Mouse (Mus musculus) midbrain, embryonic 14.5 days (tissue): ENCODE results near the gene Mansc1. TPM values are rescaled to one million over a fixed set of nuclear protein-coding genes. Genes with fewer than 3 reads are reported as not detected.
A peak's percentile ranks its signal among the peaks of the same experiment; 100 is the strongest.

Experiments used
- ATAC-seq: fragments of 200-750 bp; cut with Nextera tagmentation; 2 replicates; pipeline ENCODE4 v1.8.0; 2017; ENCODE audit warnings: moderate number of reproducible peaks, moderate library complexity; ENCODE audit not compliant: low FRiP score, low TSS enrichment
- DNase-seq: peaks from one replicate; pipeline ENCODE4 v3.0.0-alpha.2; 2015
- H3K27ac ChIP-seq: fragments of 300-500 bp; sonication (generic); replicated peaks from 2 replicates; pipeline ENCODE4 v1.5.1; 2014; ENCODE audit warnings: mild to moderate bottlenecking, low read depth, low read length, moderate library complexity
- H3K27me3 ChIP-seq: fragments of 300-500 bp; sonication (generic); 2 replicates; pipeline ENCODE4 v1.6.1; 2014; ENCODE audit warnings: low read length, control low read depth, mixed read lengths; ENCODE audit not compliant: control insufficient read depth, insufficient read depth
- H3K36me3 ChIP-seq: fragments of 300-500 bp; sonication (generic); 2 replicates; pipeline ENCODE4 v1.6.1; 2014; ENCODE audit warnings: low read length, control low read depth; ENCODE audit not compliant: control insufficient read depth, insufficient read depth
- H3K4me1 ChIP-seq: fragments of 300-500 bp; sonication (generic); 2 replicates; pipeline ENCODE4 v1.6.1; 2014; ENCODE audit warnings: mild to moderate bottlenecking, antibody characterized with exemption, low read length, control low read depth; ENCODE audit not compliant: control insufficient read depth, insufficient read depth
- H3K4me2 ChIP-seq: fragments of 300-500 bp; sonication (generic); 2 replicates; pipeline ENCODE4 v1.6.1; 2014; ENCODE audit warnings: mild to moderate bottlenecking, low read length, moderate library complexity
- H3K4me3 ChIP-seq: fragments of 300-500 bp; sonication (generic); replicated peaks from 2 replicates; pipeline ENCODE4 v1.5.1; 2014; ENCODE audit warnings: low read depth, low read length
- H3K9ac ChIP-seq: fragments of 300-500 bp; sonication (generic); replicated peaks from 2 replicates; pipeline ENCODE4 v1.6.1; 2014; ENCODE audit warnings: mild to moderate bottlenecking, low read length, moderate library complexity
- H3K9me3 ChIP-seq: fragments of 300-500 bp; sonication (generic); 2 replicates; pipeline ENCODE4 v1.6.1; 2016; ENCODE audit warnings: low read length, control low read depth, mixed read lengths; ENCODE audit not compliant: control insufficient read depth
- WGBS: fragments of 180-500 bp; shearing (Covaris S2); extraction: QIAGEN DNeasy Blood & Tissue Kit; methylation state at CpG from one replicate; pipeline ENCODE4 v1.1.7; 2014; 5-methylcytosine and 5-hydroxymethylcytosine counted together
- polyA plus RNA-seq: library from polyadenylated mRNA; unstranded; fragments of >200 nt; fragmentation: Nextera tagmentation; extraction: Ambion mirVana; gene quantifications from 2 replicates; pipeline ENCODE4 v1.2.1, GENCODE M21; 2014

Mansc1 gene
- polyA plus RNA-seq, 1 experiment from 2014 or later: 0.91 TPM

DNA sequence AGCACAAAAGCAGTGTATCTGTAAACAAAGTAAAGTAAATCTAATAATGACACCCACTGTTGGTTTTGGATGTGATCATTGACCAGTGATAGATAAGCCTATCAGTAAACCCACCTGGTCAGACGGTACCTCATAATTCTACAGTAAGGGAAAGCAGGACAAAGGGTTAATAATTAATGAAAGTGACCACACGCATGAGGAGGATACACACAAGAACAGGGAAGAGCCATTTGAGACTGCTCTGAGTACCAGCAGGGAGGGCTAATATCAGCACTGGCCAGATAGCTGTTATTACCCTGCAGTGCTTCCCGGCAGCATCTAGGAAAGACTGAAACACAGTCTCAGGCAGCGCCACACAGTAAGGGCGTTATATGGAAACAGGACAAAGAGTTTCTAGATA, 32.3 kb upstream of the Mansc1 start:
- H3K4me1 ChIP-seq: no peaks in the 10 kb centered on the region
- no peak overlapping the region for H3K27ac ChIP-seq
- H3K4me2 ChIP-seq: no peak overlapping the region
- ATAC-seq: no peak
- no peak overlapping the region for H3K9ac ChIP-seq
- H3K4me3 ChIP-seq: no peak overlapping the region
- H3K27me3 ChIP-seq: no peaks in the 10 kb centered on the region
- no peaks in the 10 kb centered on the region for H3K9me3 ChIP-seq
- no peak for DNase-seq
- WGBS: 74% methylated on average over 5 of the region's 5 CpGs
- H3K36me3 ChIP-seq: no peaks in the 10 kb centered on the region

GRCm38 (mm10) chr6:134660714-134661406, 28.6 kb upstream of the Mansc1 start:
- Histone ChIP-seq H3K9ac (no peak overlapping the region), H3K9me3 (no peaks in the 10 kb centered on the region), H3K27ac (no peak overlapping the region), H3K27me3 (no peaks in the 10 kb centered on the region), H3K4me2 (no peak overlapping the region), H3K36me3 (0 out of 2 replicates have a peak, but pooled peaks cover 2% of the 10 kb centered on the region), H3K4me3 (no peak overlapping the region), H3K4me1 (no peaks in the 10 kb centered on the region)
- ATAC-seq: no peak
- no peak for DNase-seq
- WGBS: 83% methylated on average over 8 of the region's 8 CpGs

GRCm38 (mm10) chr6:134659108-134659958, 27.0 kb upstream of the Mansc1 start:
- ATAC-seq: peak; percentile 84; the same call in 1 of the 2 replicates
- Histone ChIP-seq H3K36me3 (0 out of 2 replicates have a peak, but pooled peaks cover 3% of the 10 kb centered on the region), H3K4me1 (no peaks in the 10 kb centered on the region), H3K9ac (no peak overlapping the region), H3K4me3 (no peak overlapping the region), H3K27me3 (no peaks in the 10 kb centered on the region), H3K9me3 (no peaks in the 10 kb centered on the region), H3K4me2 (no peak overlapping the region), H3K27ac (no peak overlapping the region)
- WGBS: 22% methylated on average over 9 of the region's 9 CpGs
- peak; percentile 84 for DNase-seq

GRCm38 (mm10) chr6:134656527-134656926, 24.2 kb upstream of the Mansc1 start:
- H3K4me3 ChIP-seq: no peak overlapping the region
- no peak overlapping the region for H3K4me2 ChIP-seq
- no peak overlapping the region for H3K9ac ChIP-seq
- WGBS: 79% methylated on average over 4 of the region's 4 CpGs
- ATAC-seq (no peak), DNase-seq (no peak)
- H3K27ac ChIP-seq: no peak overlapping the region
- H3K9me3 ChIP-seq: no peaks in the 10 kb centered on the region
- no peaks in the 10 kb centered on the region for H3K4me1 ChIP-seq
- H3K36me3 ChIP-seq: 0 out of 2 replicates have a peak, but pooled peaks cover 3% of the 10 kb centered on the region
- no peaks in the 10 kb centered on the region for H3K27me3 ChIP-seq

GRCm38 (mm10) chr6:134648356-134648755, 16.1 kb upstream of the Mansc1 start:
- peaks cover 12% of the 10 kb centered on the region for H3K4me1 ChIP-seq
- DNase-seq (peak; percentile 19), ATAC-seq (no peak)
- no peak overlapping the region for H3K4me3 ChIP-seq
- no peaks in the 10 kb centered on the region for H3K27me3 ChIP-seq
- no peaks in the 10 kb centered on the region for H3K9me3 ChIP-seq
- H3K4me2 ChIP-seq: peak overlapping the region; percentile 15; the same call in 1 of the 2 replicates
- 25% methylated on average over 5 of the region's 5 CpGs for WGBS
- H3K27ac ChIP-seq: no peak overlapping the region
- H3K9ac ChIP-seq: peak overlapping the region; percentile 23; the same call in 1 of the 2 replicates
- H3K36me3 ChIP-seq: peaks cover 5% of the 10 kb centered on the region

DNA sequence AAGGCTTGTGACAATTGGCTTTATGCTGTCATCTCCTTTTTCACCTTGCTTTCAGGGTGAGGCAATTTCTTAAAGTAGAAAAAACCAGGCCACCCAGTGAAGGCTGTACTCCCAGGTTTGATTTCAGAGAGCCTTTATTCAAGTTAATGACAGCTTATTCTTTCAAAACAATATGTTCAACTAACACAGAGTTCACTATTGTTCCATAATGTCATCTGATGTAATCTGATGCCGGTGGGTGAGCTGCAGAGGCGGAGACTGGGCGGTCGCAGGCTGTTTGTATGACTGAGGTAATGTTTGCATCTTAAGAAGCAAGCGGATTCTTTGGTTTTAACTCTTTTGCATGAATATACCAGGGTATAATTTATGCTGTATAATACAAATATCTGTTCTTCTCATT, 15.3 kb upstream of the Mansc1 start:
- no peak for ATAC-seq
- no peak overlapping the region for H3K27ac ChIP-seq
- WGBS: 11% methylated on average over 5 of the region's 5 CpGs

GRCm38 (mm10) chr6:134646835-134647234, 14.5 kb upstream of the Mansc1 start:
- Histone ChIP-seq H3K9ac (no peak overlapping the region), H3K4me1 (peaks cover 12% of the 10 kb centered on the region)
- 93% methylated on average over 6 of the region's 6 CpGs for WGBS

More for the DNA sequence above, 15.3 kb upstream of the Mansc1 start:
- Histone ChIP-seq H3K9me3 (no peaks in the 10 kb centered on the region), H3K4me2 (no peak overlapping the region), H3K9ac (no peak overlapping the region), H3K4me3 (no peak overlapping the region), H3K36me3 (peaks cover 5% of the 10 kb centered on the region), H3K27me3 (no peaks in the 10 kb centered on the region), H3K4me1 (peaks cover 12% of the 10 kb centered on the region)
- DNase-seq: no peak

DNA sequence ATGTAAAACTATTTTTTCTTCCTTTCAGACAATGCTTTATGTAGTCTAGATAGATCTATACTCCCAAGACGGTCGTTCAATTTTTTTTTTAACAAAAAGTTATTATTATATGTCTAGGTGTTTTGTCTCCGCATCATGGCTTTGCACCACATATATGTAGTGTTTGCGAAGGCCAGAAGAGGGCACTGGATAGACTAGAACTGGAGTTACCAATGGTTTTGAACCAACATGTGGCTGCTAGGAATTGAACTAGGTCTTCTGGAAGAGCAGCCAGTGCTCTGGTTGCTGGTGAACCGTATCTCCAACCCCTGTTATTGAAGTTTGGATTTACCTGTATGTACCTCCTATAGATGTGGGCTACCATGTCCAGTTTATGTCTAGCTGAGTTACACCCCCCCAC, 11.0 kb upstream of the Mansc1 start:
- Histone ChIP-seq H3K4me3 (no peak overlapping the region), H3K36me3 (peaks cover 5% of the 10 kb centered on the region), H3K9ac (no peak overlapping the region), H3K4me1 (peaks cover 12% of the 10 kb centered on the region), H3K4me2 (no peak overlapping the region), H3K27ac (no peak overlapping the region), H3K9me3 (no peaks in the 10 kb centered on the region), H3K27me3 (no peaks in the 10 kb centered on the region)
- WGBS: 90% methylated on average over 5 of the region's 5 CpGs
- DNase-seq (no peak), ATAC-seq (no peak)

More at GRCm38 (mm10) chr6:134646835-134647234, 14.5 kb upstream of the Mansc1 start:
- Histone ChIP-seq H3K27ac (no peak overlapping the region), H3K9me3 (no peaks in the 10 kb centered on the region), H3K4me3 (no peak overlapping the region), H3K36me3 (peaks cover 5% of the 10 kb centered on the region), H3K27me3 (no peaks in the 10 kb centered on the region), H3K4me2 (no peak overlapping the region)
- DNase-seq (no peak), ATAC-seq (no peak)
